Mouse (Mus musculus) liver, embryonic 14.5 days (tissue): Measurements from ENCODE around the gene Apbb2. TPM values are rescaled to one million over a fixed set of nuclear protein-coding genes. Genes with fewer than 3 reads are reported as not detected.

Source experiments
- ATAC-seq: fragments of 200-750 bp; cut with Nextera tagmentation; 2 replicates; pipeline ENCODE4 v1.8.0; 2017; ENCODE audit warnings: moderate number of reproducible peaks, mild to moderate bottlenecking, moderate library complexity; ENCODE audit not compliant: insufficient read depth
- DNase-seq, 3 experiments: peaks; one replicate each; pipeline ENCODE4 v3.0.0-alpha.2; 2012 to 2013; ENCODE audit warnings: low read depth in 3 of 3, low spot score in 3 of 3
- H3K27ac ChIP-seq: fragments of 300-500 bp; sonication (generic); 2 replicates; pipeline ENCODE4 v1.5.1; 2014; ENCODE audit warnings: moderate library complexity, mild to moderate bottlenecking, control low read depth, inconsistent platforms
- H3K27me3 ChIP-seq: fragments of 300-500 bp; sonication (generic); 2 replicates; pipeline ENCODE4 v1.6.1; 2014; ENCODE audit warnings: mild to moderate bottlenecking, low read length, moderate library complexity; ENCODE audit not compliant: control insufficient read depth, insufficient read depth
- H3K36me3 ChIP-seq: fragments of 300-500 bp; sonication (generic); replicated peaks from 2 replicates; pipeline ENCODE4 v1.6.1; 2014; ENCODE audit warnings: low read depth; ENCODE audit not compliant: control insufficient read depth, insufficient read depth
- H3K4me1 ChIP-seq, 2 experiments: fragments of 200-500 bp in 1 of 2; fragments of 300-500 bp in 1 of 2; sonication (generic) in 1 of 2; replicated peaks; 2 replicates each; pipeline ENCODE4 v1.6.1; 2012 to 2014; ENCODE audit warnings: antibody characterized with exemption in 1 of 2, inconsistent platforms in 1 of 2, low read length in 1 of 2; ENCODE audit not compliant: control insufficient read depth in 2 of 2, insufficient read depth in 2 of 2
- H3K4me2 ChIP-seq: fragments of 300-500 bp; sonication (generic); 2 replicates; pipeline ENCODE4 v1.6.1; 2014; ENCODE audit warnings: low read depth, mild to moderate bottlenecking, control low read depth, moderate library complexity
- H3K4me3 ChIP-seq, 2 experiments: fragments of 200-500 bp in 1 of 2; fragments of 300-500 bp in 1 of 2; sonication (generic) in 1 of 2; 2 replicates each; pipeline ENCODE4 v1.5.1; 2012 to 2014; ENCODE audit warnings: low read depth in 2 of 2, low read length in 2 of 2, mild to moderate bottlenecking in 2 of 2, control low read depth in 1 of 2, inconsistent platforms in 1 of 2, moderate library complexity in 1 of 2; ENCODE audit not compliant: insufficient read depth in 1 of 2
- H3K9ac ChIP-seq: fragments of 300-500 bp; sonication (generic); replicated peaks from 2 replicates; pipeline ENCODE4 v1.6.1; 2014; ENCODE audit warnings: mild to moderate bottlenecking, control low read depth, moderate library complexity
- H3K9me3 ChIP-seq: fragments of 300-500 bp; sonication (generic); 2 replicates; pipeline ENCODE4 v1.6.1; 2016; ENCODE audit warnings: low read length, mixed read lengths; ENCODE audit not compliant: control insufficient read depth
- CTCF ChIP-seq: IDR thresholded peaks from 2 replicates; pipeline ENCODE4 v1.5.1; 2016; ENCODE audit warnings: antibody characterized with exemption, low read depth, control low read depth
- EP300 ChIP-seq: IDR thresholded peaks from 2 replicates; pipeline ENCODE4 v1.6.1; 2016; ENCODE audit warnings: antibody characterized with exemption, low read depth
- WGBS: fragments of 180-500 bp; shearing (Covaris S2); extraction: QIAGEN DNeasy Blood & Tissue Kit; methylation state at CpG from one replicate; pipeline ENCODE4 v1.1.7; 2014; ENCODE audit not compliant: insufficient replicate concordance; 5-methylcytosine and 5-hydroxymethylcytosine counted together
- polyA plus RNA-seq, 2 experiments: library from polyadenylated mRNA; depleted of rRNA in 1 of 2; stranded (reverse) in 1 of 2; unstranded in 1 of 2; fragments of >200 nt; fragmentation: Nextera tagmentation in 1 of 2; extraction: Ambion mirVana in 1 of 2; gene quantifications; 2 replicates each; pipeline versions ENCODE4 v1.2.1 to v1.2.3; 2012 to 2014

Gene Apbb2
- polyA plus RNA-seq, 2 experiments: 0.92 to 2.8 TPM

DNA sequence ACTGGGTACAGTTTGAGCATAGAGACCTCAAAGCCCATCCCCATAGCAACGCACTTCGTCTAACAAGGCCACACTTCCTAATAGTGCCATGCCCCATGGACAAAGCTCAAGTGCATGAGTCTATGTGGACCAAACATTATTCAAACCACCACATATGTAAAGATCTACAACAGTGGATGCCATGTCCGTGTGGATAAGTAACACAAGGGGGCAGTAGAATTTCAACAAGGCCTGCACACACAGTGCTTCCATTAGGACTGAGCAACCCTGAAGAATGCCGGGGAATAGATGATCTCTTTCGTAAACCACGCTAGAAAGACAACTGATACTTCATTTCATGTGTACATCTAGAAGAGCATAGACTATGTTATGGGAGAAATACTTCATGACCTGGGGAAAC lies 337.8 kb downstream of the Apbb2 start:
- no peaks in the 10 kb centered on the region for H3K4me1 ChIP-seq
- H3K4me3 ChIP-seq: no peak overlapping the region
- H3K36me3 ChIP-seq: no peaks in the 10 kb centered on the region
- peak; percentile 19; the same call in 1 of the 2 replicates for TF ChIP-seq CTCF
- TF ChIP-seq EP300: no peak
- H3K27me3 ChIP-seq: no peaks in the 10 kb centered on the region
- no peaks in the 10 kb centered on the region for H3K9me3 ChIP-seq
- no peak overlapping the region for H3K4me2 ChIP-seq
- no peak overlapping the region for H3K27ac ChIP-seq
- 66% methylated on average over 6 of the region's 6 CpGs for WGBS
- DNase-seq (no peak), ATAC-seq (no peak)
- H3K9ac ChIP-seq: no peak overlapping the region

DNA sequence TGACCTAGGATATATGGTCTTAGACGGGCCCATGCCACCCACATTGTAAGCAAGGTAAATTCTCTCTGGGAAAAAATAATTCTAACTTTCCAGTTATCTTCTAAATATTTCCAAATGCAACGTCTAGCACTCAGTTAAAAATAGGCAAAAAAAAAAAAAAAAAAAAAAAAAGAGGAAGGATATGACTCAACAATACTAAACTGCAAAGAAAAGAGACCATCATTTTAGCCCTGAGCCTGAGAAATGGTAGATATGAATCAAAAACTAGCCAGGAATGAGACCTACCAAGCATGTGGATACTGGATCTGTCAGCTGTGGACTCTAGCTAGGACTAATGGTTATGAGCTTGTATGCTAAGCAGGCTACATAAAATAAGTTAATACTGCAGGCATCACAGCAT lies 338.9 kb downstream of the Apbb2 start:
- Histone ChIP-seq H3K27me3 (no peaks in the 10 kb centered on the region), H3K9me3 (no peaks in the 10 kb centered on the region), H3K4me2 (no peak overlapping the region), H3K4me1 (no peaks in the 10 kb centered on the region), H3K27ac (no peak overlapping the region), H3K4me3 (no peak overlapping the region), H3K36me3 (no peaks in the 10 kb centered on the region), H3K9ac (no peak overlapping the region)
- WGBS: 36% methylated on average over 2 of the region's 2 CpGs
- no peak for DNase-seq
- ATAC-seq: no peak
- no peak for TF ChIP-seq EP300
- no peak for TF ChIP-seq CTCF

DNA sequence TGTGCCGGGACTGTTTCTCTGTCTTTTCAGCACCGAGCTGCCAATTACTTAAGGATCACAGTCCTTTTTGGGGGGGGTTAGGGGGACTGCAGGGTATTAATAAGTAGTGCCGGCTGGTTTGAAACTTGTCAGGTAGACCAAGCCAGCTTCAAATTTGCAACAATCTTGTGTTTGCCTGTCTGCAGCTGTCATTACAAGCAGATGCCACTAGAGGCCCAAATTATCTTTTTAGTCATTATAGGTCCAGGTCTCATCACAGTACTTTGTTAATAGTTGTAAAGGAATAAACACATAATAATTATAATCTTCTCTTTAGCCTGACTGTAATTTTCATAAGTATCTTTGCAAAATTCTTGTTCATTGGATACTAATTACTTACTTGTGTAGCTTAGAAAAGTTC lies 344.2 kb downstream of the Apbb2 start:
- H3K9ac ChIP-seq: no peak overlapping the region
- H3K4me2 ChIP-seq: no peak overlapping the region
- no peaks in the 10 kb centered on the region for H3K36me3 ChIP-seq
- TF ChIP-seq CTCF (no peak), EP300 (no peak)
- no peaks in the 10 kb centered on the region for H3K4me1 ChIP-seq
- DNase-seq (no peak), ATAC-seq (no peak)
- H3K4me3 ChIP-seq: no peak overlapping the region
- H3K9me3 ChIP-seq: no peaks in the 10 kb centered on the region
- WGBS: 48% methylated on average over 3 of the region's 3 CpGs
- H3K27me3 ChIP-seq: no peaks in the 10 kb centered on the region
- H3K27ac ChIP-seq: no peak overlapping the region

DNA sequence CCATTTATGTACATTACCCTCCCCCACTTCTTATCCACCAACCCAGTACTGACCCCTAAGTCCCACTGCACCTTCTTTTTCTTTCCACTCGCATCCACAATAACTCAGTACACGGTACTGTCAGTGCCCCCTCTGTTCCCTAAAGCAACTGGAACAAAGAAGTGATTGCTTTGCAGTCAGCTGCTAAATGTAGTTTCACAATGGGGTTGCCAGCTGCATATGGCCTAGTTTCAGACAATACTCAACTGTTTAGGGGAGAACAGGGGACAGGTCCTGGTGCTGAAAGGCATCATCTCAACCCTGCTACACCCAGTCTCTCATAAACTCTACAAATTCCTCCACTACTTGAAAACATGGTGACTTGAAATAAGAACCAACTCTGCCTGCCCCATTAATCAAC lies 347.4 kb downstream of the Apbb2 start:
- H3K4me1 ChIP-seq: no peaks in the 10 kb centered on the region
- DNase-seq (no peak), ATAC-seq (no peak)
- no peaks in the 10 kb centered on the region for H3K27me3 ChIP-seq
- H3K9me3 ChIP-seq: no peaks in the 10 kb centered on the region
- no peak overlapping the region for H3K4me3 ChIP-seq
- H3K27ac ChIP-seq: no peak overlapping the region
- WGBS: 66% methylated on average over 2 of the region's 2 CpGs
- H3K36me3 ChIP-seq: no peaks in the 10 kb centered on the region
- no peak overlapping the region for H3K9ac ChIP-seq
- TF ChIP-seq EP300 (no peak), CTCF (no peak)
- no peak overlapping the region for H3K4me2 ChIP-seq

DNA sequence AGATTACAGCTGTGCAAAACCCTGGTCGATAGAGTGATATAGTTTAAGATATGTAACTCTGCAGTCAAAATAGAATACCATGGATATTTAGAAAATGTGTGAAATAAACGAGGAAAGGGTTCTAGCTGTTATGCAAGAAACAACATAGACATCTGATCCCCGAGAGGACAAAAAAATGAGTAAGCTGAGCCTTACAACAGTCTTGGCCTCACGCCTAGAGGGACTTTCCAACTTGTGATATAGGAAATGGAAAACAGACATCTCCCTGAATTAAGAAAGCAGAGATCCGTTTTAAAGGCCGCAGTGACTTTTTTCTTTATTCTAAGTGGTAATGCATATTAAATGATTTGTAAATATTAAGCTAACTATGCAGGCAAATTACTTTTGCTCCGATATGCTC lies 349.0 kb downstream of the Apbb2 start:
- Histone ChIP-seq H3K36me3 (no peaks in the 10 kb centered on the region), H3K9ac (no peak overlapping the region), H3K27ac (no peak overlapping the region), H3K4me1 (no peaks in the 10 kb centered on the region), H3K27me3 (no peaks in the 10 kb centered on the region), H3K9me3 (no peaks in the 10 kb centered on the region), H3K4me3 (no peak overlapping the region), H3K4me2 (no peak overlapping the region)
- 60% methylated on average over 7 of the region's 7 CpGs for WGBS
- ATAC-seq (no peak), DNase-seq (no peak)
- no peak for TF ChIP-seq EP300
- TF ChIP-seq CTCF: no peak

DNA sequence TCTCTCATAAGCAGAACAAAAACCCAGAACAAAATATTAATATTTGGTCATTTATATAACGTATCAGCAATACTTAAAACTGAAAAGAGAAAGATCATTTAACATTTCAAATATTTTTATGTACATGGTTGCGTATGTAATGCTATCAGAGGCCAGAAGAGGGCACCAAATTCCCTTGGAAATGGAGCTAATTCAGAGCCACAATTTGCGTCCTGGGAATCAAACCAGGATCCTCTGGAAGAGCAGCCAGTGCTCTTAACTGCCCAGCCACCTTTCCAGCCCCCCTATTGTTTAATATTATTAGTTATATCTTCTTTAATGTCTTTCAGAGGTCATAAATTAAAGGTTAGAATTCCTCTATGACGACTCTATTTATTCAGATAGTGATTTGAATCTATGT lies 355.2 kb downstream of the Apbb2 start:
- Histone ChIP-seq H3K27me3 (peaks cover 12% of the 10 kb centered on the region), H3K27ac (no peak overlapping the region), H3K4me2 (no peak overlapping the region), H3K9ac (no peak overlapping the region), H3K9me3 (no peaks in the 10 kb centered on the region), H3K36me3 (no peaks in the 10 kb centered on the region), H3K4me3 (no peak overlapping the region), H3K4me1 (no peaks in the 10 kb centered on the region)
- DNase-seq (no peak), ATAC-seq (no peak)
- TF ChIP-seq CTCF (peak; percentile 60), EP300 (no peak)
- 25% methylated on average over 4 of the region's 4 CpGs for WGBS
